Mouse (Mus musculus) erythroid progenitor cell, adult 5-6 weeks (primary cell): ENCODE results near the gene Med7. TPM values are rescaled to one million over a fixed set of nuclear protein-coding genes. Genes with fewer than 3 reads are reported as not detected.

Experiments
- ATAC-seq: replicated peaks from 2 replicates; pipeline ENCODE4 v1.8.0; 2016; ENCODE audit warnings: moderate number of reproducible peaks, mild to moderate bottlenecking, moderate TSS enrichment, inconsistent platforms; ENCODE audit not compliant: poor library complexity, low FRiP score, severe bottlenecking
- total RNA-seq, 2 experiments: library from RNA; stranded (forward) in 1 of 2; stranded (reverse) in 1 of 2; fragments of 150-400 nt in 1 of 2; fragments of 186-747, 209-891 nt in 1 of 2; gene quantifications; 2 replicates each; pipeline versions ENCODE4 v1.2.3 to v1.2.4; 2015 to 2017; ENCODE audit warnings: low replicate concordance in 2 of 2

Gene Med7
- total RNA-seq, 2 experiments from 2014 or later: 65.5 to 166 TPM

- no peak for ATAC-seq
Observed at GRCm38 (mm10) chr11:46480517-46480916, 43.8 kb downstream of the Med7 start.

- ATAC-seq: no peak
Observed at GRCm38 (mm10) chr11:46488231-46488630, 51.5 kb downstream of the Med7 start.

- ATAC-seq: no peak
Observed at GRCm38 (mm10) chr11:46488650-46489049, 51.9 kb downstream of the Med7 start.

Other genes starting within 250 kb of the Med7 start
- not detected in 2 replicates for gene Fndc9, start 201.4 kb upstream of the Med7 start, total RNA-seq (2015; ENCODE audit: low replicate concordance)
- gene Fndc9, start 201.4 kb upstream of the Med7 start, total RNA-seq (2017; ENCODE audit: low replicate concordance): not detected in 2 replicates
- gene Cyfip2, start 124.1 kb upstream of the Med7 start, total RNA-seq (2015; ENCODE audit: low replicate concordance): 42.9 and 56.6 TPM in 2 replicates
- 13.5 and 14.4 TPM in 2 replicates for gene Cyfip2, start 124.1 kb upstream of the Med7 start, total RNA-seq (2017; ENCODE audit: low replicate concordance)
- 3.2 and 5.0 TPM in 2 replicates for gene Itk, start 47.4 kb upstream of the Med7 start, total RNA-seq (2015; ENCODE audit: low replicate concordance)
- gene Itk, start 47.4 kb upstream of the Med7 start, total RNA-seq (2017; ENCODE audit: low replicate concordance): 2.2 and 2.9 TPM in 2 replicates
- not detected in 2 replicates for gene Fam71b, start 40.4 kb upstream of the Med7 start, total RNA-seq (2015; ENCODE audit: low replicate concordance)
- not detected in 2 replicates for gene Fam71b, start 40.4 kb upstream of the Med7 start, total RNA-seq (2017; ENCODE audit: low replicate concordance)
- 2.1 TPM in 1 of 2 replicates, not detected in the other for gene Havcr2, start 18.0 kb downstream of the Med7 start, total RNA-seq (2015; ENCODE audit: low replicate concordance)
- gene Havcr2, start 18.0 kb downstream of the Med7 start, total RNA-seq (2017; ENCODE audit: low replicate concordance): 1.5 and 2.5 TPM in 2 replicates
- not detected in 2 replicates for gene Gm12169, start 87.3 kb downstream of the Med7 start, total RNA-seq (2015; ENCODE audit: low replicate concordance)
- not detected in 2 replicates for gene Gm12169, start 87.3 kb downstream of the Med7 start, total RNA-seq (2017; ENCODE audit: low replicate concordance)
- gene BC053393, start 134.6 kb downstream of the Med7 start, total RNA-seq (2015; ENCODE audit: low replicate concordance): not detected in 2 replicates
- not detected in 2 replicates for gene BC053393, start 134.6 kb downstream of the Med7 start, total RNA-seq (2017; ENCODE audit: low replicate concordance)
- gene Dppa1, start 192.3 kb downstream of the Med7 start, total RNA-seq (2015; ENCODE audit: low replicate concordance): not detected in 2 replicates
- gene Dppa1, start 192.3 kb downstream of the Med7 start, total RNA-seq (2017; ENCODE audit: low replicate concordance): not detected in 2 replicates